Mouse (Mus musculus) E14TG2a.4 (cell line): Measurements from ENCODE around the gene Auh.

Source experiments
- CTCF ChIP-seq: conservative IDR thresholded peaks from 2 replicates; pipeline ENCODE4 v1.5.1; 2014; ENCODE audit warnings: low read length
- NANOG ChIP-seq: IDR thresholded peaks from 2 replicates; pipeline ENCODE4 v1.6.1; 2014; ENCODE audit warnings: borderline replicate concordance, low read length, mixed read lengths
- POU5F1 ChIP-seq: IDR thresholded peaks from 2 replicates; pipeline ENCODE4 v1.6.1; 2014; ENCODE audit warnings: low read length, borderline replicate concordance

DNA sequence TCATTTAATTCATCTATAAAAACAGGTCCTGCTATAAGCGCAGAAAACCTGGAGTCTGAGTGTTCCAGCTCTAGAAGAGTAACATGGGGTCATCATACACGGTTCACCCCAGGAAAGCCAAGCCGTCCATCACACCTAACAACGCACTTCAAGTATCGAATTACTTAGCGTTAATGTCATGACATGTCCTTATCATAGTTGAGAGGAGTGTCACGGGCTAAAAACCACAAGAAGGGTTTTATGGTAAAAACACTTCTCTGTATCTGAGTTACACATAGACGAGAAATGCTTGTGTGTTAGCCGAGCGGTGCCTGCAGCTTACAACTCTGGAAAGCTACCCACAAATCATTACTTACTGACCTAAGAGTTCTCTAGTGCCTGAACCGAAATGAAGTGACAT, 55.6 kb downstream of the Auh start:
- TF ChIP-seq CTCF (no peak), NANOG (no peak), POU5F1 (no peak)
